Mouse (Mus musculus) lung, postnatal 0 days (tissue): ENCODE measurements at regions not wholly inside any gene's neighbourhood (a gene's known extent, or its start where the extent isn't known, plus 50 kb on each side); places are given as distances from the start of the nearest gene placed in this dataset.

ENCODE experiments used
- ATAC-seq: fragments of 200-750 bp; cut with Nextera tagmentation; 2 replicates; pipeline ENCODE4 v1.8.0; 2017; ENCODE audit warnings: moderate library complexity
- DNase-seq: peaks from one replicate; pipeline ENCODE4 v3.0.0-alpha.2; 2016; ENCODE audit warnings: low spot score
- H3K27ac ChIP-seq: fragments of 300-500 bp; sonication (generic); 2 replicates; pipeline ENCODE4 v1.5.1; 2014; ENCODE audit warnings: antibody characterized with exemption, mild to moderate bottlenecking, low read length, mixed read lengths
- H3K27me3 ChIP-seq: fragments of 300-500 bp; sonication (generic); replicated peaks from 2 replicates; pipeline ENCODE4 v1.6.1; 2014; ENCODE audit warnings: low read length, mixed read lengths; ENCODE audit not compliant: insufficient read depth
- H3K36me3 ChIP-seq: fragments of 300-500 bp; sonication (generic); 2 replicates; pipeline ENCODE4 v1.6.1; 2014; ENCODE audit warnings: low read length, mixed read lengths; ENCODE audit not compliant: insufficient read depth
- H3K4me1 ChIP-seq: fragments of 300-500 bp; sonication (generic); 2 replicates; pipeline ENCODE4 v1.6.1; 2014; ENCODE audit warnings: antibody characterized with exemption, low read depth, low read length, mixed read lengths; ENCODE audit not compliant: insufficient read depth
- H3K4me2 ChIP-seq: fragments of 300-500 bp; sonication (generic); replicated peaks from 2 replicates; pipeline ENCODE4 v1.6.1; 2014; ENCODE audit warnings: low read depth, mild to moderate bottlenecking, low read length, moderate library complexity, mixed read lengths
- H3K4me3 ChIP-seq: fragments of 300-500 bp; sonication (generic); 2 replicates; pipeline ENCODE4 v1.5.1; 2014; ENCODE audit warnings: low read depth, low read length
- H3K9ac ChIP-seq: fragments of 300-500 bp; sonication (generic); replicated peaks from 2 replicates; pipeline ENCODE4 v1.6.1; 2014; ENCODE audit warnings: low read depth, mild to moderate bottlenecking
- H3K9me3 ChIP-seq: fragments of 300-500 bp; sonication (generic); 2 replicates; pipeline ENCODE4 v1.6.1; 2016; ENCODE audit warnings: low read length, mixed read lengths
- CTCF ChIP-seq: IDR thresholded peaks from 2 replicates; pipeline ENCODE4 v1.5.1; 2016; ENCODE audit warnings: antibody characterized with exemption, mild to moderate bottlenecking
- EP300 ChIP-seq: IDR thresholded peaks from 2 replicates; pipeline ENCODE4 v1.6.1; 2016; ENCODE audit warnings: antibody characterized with exemption, mild to moderate bottlenecking, control low read depth
- WGBS: fragments of 180-500 bp; shearing (Covaris S2); extraction: QIAGEN DNeasy Blood & Tissue Kit; methylation state at CpG from one replicate; pipeline ENCODE4 v1.1.7; 2014; 5-methylcytosine and 5-hydroxymethylcytosine counted together

GRCm38 (mm10) chr2:80870046-80870445 is 253.0 kb downstream of the Nup35 start:
- Histone ChIP-seq H3K27me3 (no peaks in the 10 kb centered on the region), H3K9ac (no peak overlapping the region), H3K4me3 (no peak overlapping the region), H3K36me3 (no peaks in the 10 kb centered on the region), H3K27ac (no peak overlapping the region), H3K4me2 (no peak overlapping the region), H3K9me3 (no peaks in the 10 kb centered on the region), H3K4me1 (no peaks in the 10 kb centered on the region)
- TF ChIP-seq CTCF = no peak
- TF ChIP-seq EP300 = no peak
- ATAC-seq (no peak), DNase-seq (no peak)
- 64% methylated on average over 8 of the region's 9 CpGs for WGBS

DNA sequence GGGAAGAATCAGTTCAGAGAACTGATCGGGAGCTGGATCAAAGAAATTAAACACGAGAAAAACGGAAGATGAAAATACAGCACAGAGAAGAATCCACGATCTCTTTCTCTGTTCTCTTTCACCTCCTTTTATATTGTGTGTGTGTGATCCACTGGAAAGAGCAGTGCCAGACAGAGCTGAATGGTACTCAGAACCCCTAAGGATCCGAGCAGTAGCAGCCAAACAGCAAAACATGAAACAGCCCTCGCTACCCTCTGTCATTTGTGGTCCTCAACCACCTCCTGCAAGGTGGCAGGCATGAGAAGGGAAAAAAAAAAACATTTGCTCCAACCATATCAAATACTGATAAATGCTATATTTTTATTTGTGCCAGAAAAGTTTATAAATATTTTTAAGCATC is 253.4 kb downstream of the Nup35 start:
- Histone ChIP-seq H3K36me3 (no peaks in the 10 kb centered on the region), H3K9me3 (no peaks in the 10 kb centered on the region)
- WGBS = 76% methylated on average over 6 of the region's 6 CpGs

GRCm38 (mm10) chr2:80871356-80871755 is 254.3 kb downstream of the Nup35 start:
- no peak overlapping the region for H3K27ac ChIP-seq
- H3K9me3 ChIP-seq = no peaks in the 10 kb centered on the region
- no peaks in the 10 kb centered on the region for H3K27me3 ChIP-seq
- WGBS = 75% methylated on average over 6 of the region's 6 CpGs
- TF ChIP-seq EP300 (no peak), CTCF (no peak)
- DNase-seq (no peak), ATAC-seq (no peak)
- H3K4me2 ChIP-seq = no peak overlapping the region
- H3K36me3 ChIP-seq = no peaks in the 10 kb centered on the region
- no peaks in the 10 kb centered on the region for H3K4me1 ChIP-seq
- H3K9ac ChIP-seq = no peak overlapping the region
- no peak overlapping the region for H3K4me3 ChIP-seq

More for the DNA sequence above, 253.4 kb downstream of the Nup35 start:
- Histone ChIP-seq H3K4me2 (no peak overlapping the region), H3K4me3 (no peak overlapping the region), H3K27ac (no peak overlapping the region), H3K4me1 (no peaks in the 10 kb centered on the region), H3K9ac (no peak overlapping the region), H3K27me3 (no peaks in the 10 kb centered on the region)
- no peak for TF ChIP-seq CTCF
- no peak for TF ChIP-seq EP300
- DNase-seq (no peak), ATAC-seq (no peak)

GRCm38 (mm10) chr2:80878437-80878836 is 261.4 kb downstream of the Nup35 start:
- H3K4me3 ChIP-seq = no peak overlapping the region
- no peaks in the 10 kb centered on the region for H3K27me3 ChIP-seq
- H3K36me3 ChIP-seq = no peaks in the 10 kb centered on the region
- no peak overlapping the region for H3K9ac ChIP-seq
- WGBS = 93% methylated on average over 2 of the region's 2 CpGs
- no peaks in the 10 kb centered on the region for H3K9me3 ChIP-seq
- H3K27ac ChIP-seq = no peak overlapping the region
- ATAC-seq (no peak), DNase-seq (no peak)
- TF ChIP-seq CTCF (no peak), EP300 (no peak)
- H3K4me1 ChIP-seq = no peaks in the 10 kb centered on the region
- H3K4me2 ChIP-seq = no peak overlapping the region

GRCm38 (mm10) chr2:80884231-80884630 is 267.2 kb downstream of the Nup35 start:
- no peak overlapping the region for H3K4me3 ChIP-seq
- no peak overlapping the region for H3K27ac ChIP-seq
- no peaks in the 10 kb centered on the region for H3K36me3 ChIP-seq
- DNase-seq (no peak), ATAC-seq (no peak)
- H3K9ac ChIP-seq = no peak overlapping the region
- 82% methylated on average over 5 of the region's 5 CpGs for WGBS
- H3K4me2 ChIP-seq = no peak overlapping the region
- TF ChIP-seq CTCF (no peak), EP300 (no peak)
- H3K4me1 ChIP-seq = no peaks in the 10 kb centered on the region
- no peaks in the 10 kb centered on the region for H3K9me3 ChIP-seq
- no peaks in the 10 kb centered on the region for H3K27me3 ChIP-seq

GRCm38 (mm10) chr2:80902050-80902449 is 285.0 kb downstream of the Nup35 start:
- whole genome bisulfite sequencing = 74% methylated on average over 3 of the region's 3 CpGs

GRCm38 (mm10) chr2:80913478-80913877 is 296.4 kb downstream of the Nup35 start:
- WGBS = 96% methylated on average over 2 of the region's 2 CpGs
- DNase-seq (no peak), ATAC-seq (no peak)
- Histone ChIP-seq H3K4me3 (no peak overlapping the region), H3K9ac (no peak overlapping the region), H3K4me2 (no peak overlapping the region), H3K36me3 (no peaks in the 10 kb centered on the region), H3K9me3 (no peaks in the 10 kb centered on the region), H3K4me1 (no peaks in the 10 kb centered on the region), H3K27ac (no peak overlapping the region), H3K27me3 (no peaks in the 10 kb centered on the region)
- TF ChIP-seq EP300 = no peak
- no peak for TF ChIP-seq CTCF

More at GRCm38 (mm10) chr2:80902050-80902449, 285.0 kb downstream of the Nup35 start:
- no peak for DNase-seq
- H3K4me3 ChIP-seq = no peak overlapping the region
- no peak overlapping the region for H3K9ac ChIP-seq
- no peak for TF ChIP-seq CTCF
- no peak for TF ChIP-seq EP300
- no peak for ATAC-seq
- H3K27ac ChIP-seq = no peak overlapping the region
- H3K9me3 ChIP-seq = no peaks in the 10 kb centered on the region
- H3K36me3 ChIP-seq = no peaks in the 10 kb centered on the region
- no peaks in the 10 kb centered on the region for H3K27me3 ChIP-seq
- no peaks in the 10 kb centered on the region for H3K4me1 ChIP-seq
- H3K4me2 ChIP-seq = no peak overlapping the region
